22 mouse cellular contexts compared by ENCODE assay signal in genomic region chr4:102332885-102333284, GRCm38 (mm10).
A peak's percentile ranks its signal among the peaks of the same experiment; 100 is the strongest.
DNase-seq lines count a peak whose midpoint lies in the region; ATAC-seq and TF ChIP-seq lines count a peak whose summit lies in the region.
"Had no signal": no experiment of that assay in that cellular context is flagged by ENCODE, and none has a peak within 500 bp of the region (broad histone marks: within the 10 kb centered on the region; RNA-seq: fewer than 3 reads in every experiment).

No protein-coding gene starts in this region.

- TF ChIP-seq POLR2A in cortical plate, adult 2 months (IDR thresholded peaks at IDR 0.05; ENCODE audit: extremely low read depth, insufficient read depth, low read length), result no peak
- TF ChIP-seq POLR2A in small intestine, adult 2 months (IDR thresholded peaks at IDR 0.05; ENCODE audit: low read depth, low read length), result no peak

- peak overlapping the region; percentile 51 for H3K27ac ChIP-seq in heart, embryonic 13.5 days (replicated peaks)
- H3K27ac ChIP-seq in heart, postnatal 0 days (ENCODE audit: low read depth), result no peak overlapping the region
- H3K27ac ChIP-seq in cortical plate, adult 2 months (ENCODE audit: insufficient read depth, low read length), result 0 out of 2 replicates have a peak overlapping the region, but pooled peaks have one; percentile 35
- peak overlapping the region; percentile 12; the same call in 1 of the 2 replicates for H3K27ac ChIP-seq in small intestine, adult 2 months (ENCODE audit: insufficient read depth, low read depth, low read length)
- H3K27ac ChIP-seq: embryonic facial prominence, embryonic 13.5 days; forebrain, embryonic 12.5 days; hindbrain, embryonic 12.5 days; kidney, embryonic 15.5 days had no signal

- no peaks in the 10 kb centered on the region for H3K9me3 ChIP-seq in heart, embryonic 13.5 days
- H3K9me3 ChIP-seq in heart, postnatal 0 days (replicated peaks; ENCODE audit: control insufficient read depth, low read length), result no peaks in the 10 kb centered on the region
- H3K9me3 ChIP-seq: embryonic facial prominence, embryonic 13.5 days; forebrain, embryonic 12.5 days; hindbrain, embryonic 12.5 days; kidney, embryonic 15.5 days had no signal

- H3K9ac ChIP-seq in heart, embryonic 13.5 days, result no peak overlapping the region
- no peak overlapping the region for H3K9ac ChIP-seq in heart, postnatal 0 days (replicated peaks; ENCODE audit: low read depth, low read length)
- H3K9ac ChIP-seq: embryonic facial prominence, embryonic 13.5 days; forebrain, embryonic 12.5 days; hindbrain, embryonic 12.5 days; kidney, embryonic 15.5 days had no signal

- no peak overlapping the region for H3K4me2 ChIP-seq in heart, embryonic 13.5 days
- H3K4me2 ChIP-seq in heart, postnatal 0 days (ENCODE audit: low read depth, low read length), result no peak overlapping the region
- H3K4me2 ChIP-seq: embryonic facial prominence, embryonic 13.5 days; forebrain, embryonic 12.5 days; hindbrain, embryonic 12.5 days; kidney, embryonic 15.5 days had no signal

- no peak for ATAC-seq in heart, embryonic 13.5 days (ENCODE audit: extremely low read depth, insufficient number of reproducible peaks, low FRiP score, low TSS enrichment)
- ATAC-seq in heart, postnatal 0 days (ENCODE audit: insufficient read depth, low read depth), result peak; percentile 73
- ATAC-seq: activated CD4-positive, CD25-positive, alpha-beta regulatory T cell, adult 4 months; forebrain, embryonic 16.5 days; hindbrain, embryonic 16.5 days; inflammation-experienced regulatory T-cells, adult 6 months; Patski had no signal

- intact Hi-C loops in heart, postnatal 10 days (cut with DNase I), result no loop called here

- no peaks in the 10 kb centered on the region for H3K36me3 ChIP-seq in heart, embryonic 13.5 days
- H3K36me3 ChIP-seq in heart, postnatal 0 days (replicated peaks; ENCODE audit: control insufficient read depth, insufficient read depth, low read length), result no peaks in the 10 kb centered on the region
- H3K36me3 ChIP-seq in small intestine, adult 2 months (ENCODE audit: control insufficient read depth, insufficient read depth, low read length), result no peaks in the 10 kb centered on the region
- H3K36me3 ChIP-seq: embryonic facial prominence, embryonic 13.5 days; forebrain, embryonic 12.5 days; hindbrain, embryonic 12.5 days; kidney, embryonic 15.5 days had no signal

- 61% methylated on average over 4 of the region's 4 CpGs for WGBS in heart, embryonic 13.5 days
- WGBS in heart, postnatal 0 days, result 60% methylated on average over 4 of the region's 4 CpGs
- WGBS in small intestine, adult 2 months, result 80% methylated on average over 4 of the region's 4 CpGs

- no peak for TF ChIP-seq EP300 in heart, postnatal 0 days (IDR thresholded peaks at IDR 0.05; ENCODE audit: low read depth)

- H3K4me1 ChIP-seq in heart, embryonic 13.5 days, result peaks cover 36% of the 10 kb centered on the region
- peaks cover 9% of the 10 kb centered on the region; the same call in 1 of the 2 replicates for H3K4me1 ChIP-seq in heart, postnatal 0 days (ENCODE audit: control insufficient read depth, insufficient read depth)
- H3K4me1 ChIP-seq in cortical plate, adult 2 months (ENCODE audit: control insufficient read depth, insufficient read depth, low read length), result no peaks in the 10 kb centered on the region
- H3K4me1 ChIP-seq in small intestine, adult 2 months (ENCODE audit: control insufficient read depth, insufficient read depth, insufficient read length, low read length), result peaks cover 3% of the 10 kb centered on the region; the same call in 1 of the 2 replicates
- H3K4me1 ChIP-seq: embryonic facial prominence, embryonic 13.5 days; forebrain, embryonic 12.5 days; hindbrain, embryonic 12.5 days; kidney, embryonic 15.5 days had no signal

- DNase-seq in heart, adult 8-10 months (ENCODE audit: low spot score), result no peak
- DNase-seq in heart, postnatal 0 days (ENCODE audit: low spot score), result no peak
- DNase-seq in heart, postnatal 10 days, result no peak
- DNase-seq in kidney, adult 18-20 months, result no peak
- DNase-seq: adrenal gland, postnatal 14 days; cerebellum, adult 11-12 months; cerebellum, adult 9-10 months; cerebellum, postnatal 25 days; gastrocnemius, postnatal 10 days; heart, postnatal 14 days had no signal

- no peak for TF ChIP-seq CTCF in heart, postnatal 0 days (IDR thresholded peaks at IDR 0.05; ENCODE audit: low read depth)
- TF ChIP-seq CTCF in cortical plate, adult 2 months (IDR thresholded peaks at IDR 0.05; ENCODE audit: extremely low read depth, insufficient read depth, low read length), result no peak
- no peak for TF ChIP-seq CTCF in small intestine, adult 2 months (IDR thresholded peaks at IDR 0.05; ENCODE audit: extremely low read depth, insufficient read length, insufficient replicate concordance, low read depth, low read length)

- no peak overlapping the region for H3K4me3 ChIP-seq in heart, embryonic 13.5 days
- H3K4me3 ChIP-seq in heart, postnatal 0 days (ENCODE audit: low read depth, low read length), result no peak overlapping the region
- no peak overlapping the region for H3K4me3 ChIP-seq in cortical plate, adult 2 months (ENCODE audit: insufficient read depth, low read length)
- no peak overlapping the region for H3K4me3 ChIP-seq in small intestine, adult 2 months (ENCODE audit: low read depth, low read length)
- H3K4me3 ChIP-seq: embryonic facial prominence, embryonic 13.5 days; forebrain, embryonic 12.5 days; hindbrain, embryonic 12.5 days; kidney, embryonic 15.5 days had no signal

- H3K27me3 ChIP-seq in heart, embryonic 13.5 days (replicated peaks), result no peaks in the 10 kb centered on the region
- no peaks in the 10 kb centered on the region for H3K27me3 ChIP-seq in heart, postnatal 0 days (ENCODE audit: control insufficient read depth, insufficient read depth, low read length)
- no peaks in the 10 kb centered on the region for H3K27me3 ChIP-seq in small intestine, adult 2 months (ENCODE audit: control insufficient read depth, insufficient read depth, low read length)
- H3K27me3 ChIP-seq: embryonic facial prominence, embryonic 13.5 days; forebrain, embryonic 12.5 days; hindbrain, embryonic 12.5 days; kidney, embryonic 15.5 days; Patski had no signal
